Mouse (Mus musculus): ENCODE measurements at regions not wholly inside any gene's neighbourhood (a gene's known extent, or its start where the extent isn't known, plus 50 kb on each side); places are given as distances from the start of the nearest gene placed in this dataset.

- Histone ChIP-seq H3K4me3 (ENCODE audit: low read depth, low read length) (no peak overlapping the region), H3K9me3 (ENCODE audit: low read length) (no peaks in the 10 kb centered on the region), H3K27ac (ENCODE audit: low read depth) (no peak overlapping the region), H3K4me1 (ENCODE audit: insufficient read depth) (no peaks in the 10 kb centered on the region), H3K27me3 (ENCODE audit: insufficient read depth, low read length) (no peaks in the 10 kb centered on the region), H3K4me2 (ENCODE audit: low read depth, low read length) (no peak overlapping the region), H3K9ac (replicated peaks) (no peak overlapping the region), H3K36me3 (replicated peaks; ENCODE audit: insufficient read depth, low read length) (no peaks in the 10 kb centered on the region)
- no peak for ATAC-seq
- no peak for TF ChIP-seq CTCF (IDR thresholded peaks at IDR 0.05; ENCODE audit: low read depth)
- no peak for TF ChIP-seq EP300 (IDR thresholded peaks at IDR 0.05; ENCODE audit: low read depth)
- no peak for DNase-seq
- WGBS (ENCODE audit: insufficient replicate concordance): 79% methylated on average over 3 of the region's 3 CpGs
Measured at GRCm38 (mm10) chrX:70667092-70667491, 190.1 kb upstream of the Tmem185a start.
